Mouse (Mus musculus) limb, embryonic 14.5 days (tissue): ENCODE measurements around the gene Galnt6. TPM values are rescaled to one million over a fixed set of nuclear protein-coding genes. Genes with fewer than 3 reads are reported as not detected.
"Not testable (repeated sequence)": the region's sequence is repeated elsewhere in the genome, so short reads cannot be mapped to it uniquely, and the experiment has no call there.

Source experiments
- ATAC-seq: fragments of 200-750 bp; cut with Nextera tagmentation; 2 replicates; pipeline ENCODE4 v1.8.0; 2017; ENCODE audit warnings: low read depth, moderate number of reproducible peaks, moderate TSS enrichment; ENCODE audit not compliant: low FRiP score
- DNase-seq: peaks from one replicate; pipeline ENCODE4 v3.0.0-alpha.2; 2015; ENCODE audit warnings: low spot score
- H3K27ac ChIP-seq: fragments of 300-500 bp; sonication (generic); replicated peaks from 2 replicates; pipeline ENCODE4 v1.5.1; 2014; ENCODE audit warnings: low read depth, mild to moderate bottlenecking, low read length, moderate library complexity, mixed read lengths
- H3K27me3 ChIP-seq: fragments of 300-500 bp; sonication (generic); 2 replicates; pipeline ENCODE4 v1.6.1; 2014; ENCODE audit warnings: low read length, mixed read lengths; ENCODE audit not compliant: control insufficient read depth, insufficient read depth
- H3K36me3 ChIP-seq: fragments of 300-500 bp; sonication (generic); 2 replicates; pipeline ENCODE4 v1.6.1; 2014; ENCODE audit warnings: mild to moderate bottlenecking, low read length, moderate library complexity, mixed read lengths; ENCODE audit not compliant: control insufficient read depth, insufficient read depth
- H3K4me1 ChIP-seq: fragments of 300-500 bp; sonication (generic); 2 replicates; pipeline ENCODE4 v1.6.1; 2014; ENCODE audit warnings: antibody characterized with exemption, low read length, mixed read lengths; ENCODE audit not compliant: control insufficient read depth, insufficient read depth
- H3K4me2 ChIP-seq: fragments of 300-500 bp; sonication (generic); replicated peaks from 2 replicates; pipeline ENCODE4 v1.6.1; 2014; ENCODE audit warnings: low read depth, mild to moderate bottlenecking, low read length, moderate library complexity; ENCODE audit not compliant: severe bottlenecking
- H3K4me3 ChIP-seq: fragments of 300-500 bp; sonication (generic); replicated peaks from 2 replicates; pipeline ENCODE4 v1.5.1; 2014; ENCODE audit warnings: low read length
- H3K9ac ChIP-seq: fragments of 300-500 bp; sonication (generic); 2 replicates; pipeline ENCODE4 v1.6.1; 2014; ENCODE audit warnings: mild to moderate bottlenecking, low read depth, low read length, moderate library complexity; ENCODE audit not compliant: severe bottlenecking
- H3K9me3 ChIP-seq: fragments of 300-500 bp; sonication (generic); 2 replicates; pipeline ENCODE4 v1.6.1; 2016; ENCODE audit warnings: low read length; ENCODE audit not compliant: control insufficient read depth
- POLR2A ChIP-seq: fragments of 200-500 bp; IDR thresholded peaks from 2 replicates; pipeline ENCODE4 v1.8.0; 2012; ENCODE audit warnings: inconsistent platforms, mild to moderate bottlenecking, moderate library complexity, borderline replicate concordance; ENCODE audit not compliant: insufficient read depth, insufficient read length; ENCODE audit errors: extremely low read depth
- WGBS: fragments of 180-500 bp; shearing (Covaris S2); extraction: QIAGEN DNeasy Blood & Tissue Kit; methylation state at CpG from one replicate; pipeline ENCODE4 v1.1.7; 2014; 5-methylcytosine and 5-hydroxymethylcytosine counted together
- polyA plus RNA-seq, 2 experiments: library from polyadenylated mRNA; depleted of rRNA in 1 of 2; stranded (reverse) in 1 of 2; unstranded in 1 of 2; fragments of >200 nt; fragmentation: Nextera tagmentation in 1 of 2; extraction: Ambion mirVana in 1 of 2; gene quantifications; 2 replicates each; pipeline versions ENCODE4 v1.2.1 to v1.2.3; 2012 to 2014

Gene Galnt6
- polyA plus RNA-seq, 2 experiments, result 1.1 to 1.9 TPM

GRCm38 (mm10) chr15:100772685-100773084, 43.5 kb upstream of the Galnt6 start:
- DNase-seq (no peak), ATAC-seq (no peak)
- H3K36me3 ChIP-seq, result no peaks in the 10 kb centered on the region
- peaks cover 25% of the 10 kb centered on the region for H3K4me1 ChIP-seq
- no peak overlapping the region for H3K4me3 ChIP-seq
- no peaks in the 10 kb centered on the region for H3K9me3 ChIP-seq
- H3K4me2 ChIP-seq, result no peak overlapping the region
- no peaks in the 10 kb centered on the region for H3K27me3 ChIP-seq
- TF ChIP-seq POLR2A, result no peak
- no peak overlapping the region for H3K9ac ChIP-seq
- 93% methylated on average over 4 of the region's 4 CpGs for WGBS
- H3K27ac ChIP-seq, result no peak overlapping the region

GRCm38 (mm10) chr15:100770338-100770737, 41.2 kb upstream of the Galnt6 start:
- no peaks in the 10 kb centered on the region for H3K36me3 ChIP-seq
- no peak for TF ChIP-seq POLR2A
- no peaks in the 10 kb centered on the region for H3K27me3 ChIP-seq
- no peak for DNase-seq
- WGBS, result 96% methylated on average over 5 of the region's 5 CpGs
- H3K9me3 ChIP-seq, result no peaks in the 10 kb centered on the region
- no peak overlapping the region for H3K4me3 ChIP-seq
- no peak overlapping the region for H3K27ac ChIP-seq
- peaks cover 9% of the 10 kb centered on the region for H3K4me1 ChIP-seq
- no peak overlapping the region for H3K4me2 ChIP-seq
- H3K9ac ChIP-seq, result no peak overlapping the region
- no peak for ATAC-seq

GRCm38 (mm10) chr15:100769023-100769422, 39.8 kb upstream of the Galnt6 start:
- not testable (repeated sequence) for H3K36me3 ChIP-seq, ATAC-seq, DNase-seq, H3K4me2 ChIP-seq, H3K27ac ChIP-seq, H3K9ac ChIP-seq, H3K9me3 ChIP-seq, H3K4me1 ChIP-seq, H3K27me3 ChIP-seq, H3K4me3 ChIP-seq
- WGBS, result 91% methylated on average over 4 of the region's 4 CpGs

GRCm38 (mm10) chr15:100767851-100768250, 38.7 kb upstream of the Galnt6 start:
- Histone ChIP-seq H3K9ac (no peak overlapping the region), H3K27ac (no peak overlapping the region), H3K4me1 (no peaks in the 10 kb centered on the region), H3K27me3 (no peaks in the 10 kb centered on the region), H3K9me3 (no peaks in the 10 kb centered on the region), H3K4me3 (no peak overlapping the region), H3K36me3 (no peaks in the 10 kb centered on the region), H3K4me2 (no peak overlapping the region)
- no peak for TF ChIP-seq POLR2A
- ATAC-seq (no peak), DNase-seq (no peak)
- WGBS, result 86% methylated on average over 13 of the region's 13 CpGs

- Histone ChIP-seq H3K4me2 (no peak overlapping the region), H3K4me3 (no peak overlapping the region), H3K9ac (no peak overlapping the region), H3K9me3 (no peaks in the 10 kb centered on the region), H3K27me3 (no peaks in the 10 kb centered on the region), H3K4me1 (peaks cover 10% of the 10 kb centered on the region; the same call in 1 of the 2 replicates), H3K27ac (no peak overlapping the region), H3K36me3 (no peaks in the 10 kb centered on the region)
- ATAC-seq, result no peak
- TF ChIP-seq POLR2A, result no peak
- WGBS, result 82% methylated on average over 9 of the region's 9 CpGs
- no peak for DNase-seq
Measured at GRCm38 (mm10) chr15:100766826-100767225, 37.6 kb upstream of the Galnt6 start.
